Mouse (Mus musculus): ENCODE data around the gene Apip.

- TF ChIP-seq CTCF (IDR thresholded peaks at IDR 0.05; ENCODE audit: extremely low read depth, insufficient read length, insufficient replicate concordance, low read depth, low read length) = no peak
- no peak for TF ChIP-seq POLR2A (IDR thresholded peaks at IDR 0.05; ENCODE audit: low read depth, low read length)
Measured at GRCm38 (mm10) chr2:103037831-103038230, 35.6 kb upstream of the Apip start.

All from small intestine, adult 2 months (tissue).